Mouse (Mus musculus) monocyte, adult 2 months (primary cell): ENCODE data around the gene Eepd1.
"Not testable (repeated sequence)": the region's sequence is repeated elsewhere in the genome, so short reads cannot be mapped to it uniquely, and the experiment has no call there.

Source experiments
- DNase-seq, 2 experiments: peaks; one replicate each; pipeline ENCODE4 v3.0.0; 2022; ENCODE audit warnings: low spot score in 2 of 2, low read depth in 1 of 2

Eepd1 gene

GRCm38 (mm10) chr9:25481344-25482095 is at the start of gene Eepd1:
Gene Eepd1 (plus strand): TSS chr9:25481547.
- peak; percentile 87 to 97 for DNase-seq

- DNase-seq = no peak
These were observed 42.5 kb upstream of the Eepd1 start for GRCm38 (mm10) chr9:25438836-25439235.

- not testable (repeated sequence) for DNase-seq
These were observed 41.3 kb upstream of the Eepd1 start for GRCm38 (mm10) chr9:25440046-25440445.

GRCm38 (mm10) chr9:25442041-25442440 is 39.3 kb upstream of the Eepd1 start:
- DNase-seq = no peak

- no peak for DNase-seq
These were observed 38.3 kb upstream of the Eepd1 start for GRCm38 (mm10) chr9:25443029-25443428.

- DNase-seq = no peak
These were observed 37.8 kb upstream of the Eepd1 start for GRCm38 (mm10) chr9:25443546-25443945.

- no peak for DNase-seq
These were observed 31.0 kb upstream of the Eepd1 start for GRCm38 (mm10) chr9:25450394-25450793.

- DNase-seq = no peak
These were observed 26.3 kb upstream of the Eepd1 start for GRCm38 (mm10) chr9:25455027-25455426.

GRCm38 (mm10) chr9:25460835-25461555 is 20.4 kb upstream of the Eepd1 start:
- no peak for DNase-seq

GRCm38 (mm10) chr9:25464305-25464704 is 17.0 kb upstream of the Eepd1 start:
- no peak for DNase-seq

GRCm38 (mm10) chr9:25479392-25480020 is 1.8 kb upstream of the Eepd1 start:
- DNase-seq = no peak

GRCm38 (mm10) chr9:25480676-25481075 is 671 bp upstream of the Eepd1 start:
- no peak for DNase-seq

GRCm38 (mm10) chr9:25482322-25482998 is 1.1 kb downstream of the Eepd1 start:
- peak in 1 of 2 experiments; percentile 49 for DNase-seq

- no peak for DNase-seq
These were observed 1.6 kb downstream of the Eepd1 start for GRCm38 (mm10) chr9:25482999-25483347.

- no peak for DNase-seq
These were observed 2.7 kb downstream of the Eepd1 start for GRCm38 (mm10) chr9:25483931-25484618.

GRCm38 (mm10) chr9:25484619-25484986 is 3.3 kb downstream of the Eepd1 start:
- DNase-seq = no peak

- no peak for DNase-seq
These were observed 3.7 kb downstream of the Eepd1 start for GRCm38 (mm10) chr9:25485006-25485405.

- DNase-seq = peak in 1 of 2 experiments; percentile 46
These were observed 4.1 kb downstream of the Eepd1 start for GRCm38 (mm10) chr9:25485406-25485805.

GRCm38 (mm10) chr9:25486246-25486807 is 5.0 kb downstream of the Eepd1 start:
- DNase-seq = peak in 1 of 2 experiments; percentile 17

- DNase-seq = no peak
These were observed 6.2 kb downstream of the Eepd1 start for GRCm38 (mm10) chr9:25487446-25488110.
